Mouse (Mus musculus): Measurements from ENCODE around the gene Sprr2a2.
A peak's percentile ranks its signal among the peaks of the same experiment; 100 is the strongest.
"Not testable (repeated sequence)": the region's sequence is repeated elsewhere in the genome, so short reads cannot be mapped to it uniquely, and the experiment has no call there.

Sprr2a2 gene

DNA sequence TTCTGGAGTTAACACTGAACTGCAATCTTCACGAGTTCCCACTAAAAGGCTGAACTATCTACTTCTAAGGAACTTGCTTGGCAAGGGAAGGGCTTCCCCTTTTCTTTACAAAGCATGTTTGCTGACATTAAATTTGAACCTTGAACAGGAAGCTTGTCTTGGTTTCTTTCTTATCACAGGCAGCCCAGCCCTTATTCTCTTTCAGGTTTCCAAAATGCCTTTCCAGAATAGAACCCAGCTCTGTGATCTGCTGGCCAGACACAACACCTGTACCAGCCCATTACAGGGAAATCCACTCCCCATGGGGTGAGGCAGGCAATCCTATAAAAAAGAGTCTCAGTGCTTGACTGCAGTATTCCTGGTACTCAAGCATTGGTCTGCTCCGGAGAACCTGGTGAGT is at the start of gene Sprr2a2, which contains the start of gene Sprr2a1:
Gene Sprr2a2, plus strand, starts transcription at position 352 of the 400 bp plus-strand sequence.
Gene Sprr2a1, plus strand, starts transcription at position 231 of the 400 bp plus-strand sequence.
- not testable (repeated sequence) for DNase-seq (ENCODE audit: low spot score)

DNA sequence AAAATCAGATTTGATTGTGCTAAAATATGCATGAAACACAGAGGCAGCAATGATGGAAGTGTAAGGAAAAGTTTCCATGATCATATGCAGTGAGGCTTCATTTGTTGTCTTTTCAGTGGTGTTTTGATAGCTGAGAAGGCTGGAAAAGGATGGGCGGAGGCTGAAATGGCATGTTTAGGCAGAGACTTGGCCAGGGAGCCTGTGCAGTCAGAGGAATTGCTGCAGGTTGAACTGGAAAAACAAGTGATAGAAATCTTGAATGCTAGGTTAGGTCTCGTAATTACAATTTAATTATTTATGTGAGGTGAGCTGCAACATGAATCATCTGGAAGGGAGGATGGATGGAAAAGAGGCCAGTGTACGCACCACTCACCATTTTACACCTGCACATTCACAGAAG is 45.9 kb upstream of the Sprr2a2 start:
- no peak for DNase-seq (ENCODE audit: low spot score)

DNA sequence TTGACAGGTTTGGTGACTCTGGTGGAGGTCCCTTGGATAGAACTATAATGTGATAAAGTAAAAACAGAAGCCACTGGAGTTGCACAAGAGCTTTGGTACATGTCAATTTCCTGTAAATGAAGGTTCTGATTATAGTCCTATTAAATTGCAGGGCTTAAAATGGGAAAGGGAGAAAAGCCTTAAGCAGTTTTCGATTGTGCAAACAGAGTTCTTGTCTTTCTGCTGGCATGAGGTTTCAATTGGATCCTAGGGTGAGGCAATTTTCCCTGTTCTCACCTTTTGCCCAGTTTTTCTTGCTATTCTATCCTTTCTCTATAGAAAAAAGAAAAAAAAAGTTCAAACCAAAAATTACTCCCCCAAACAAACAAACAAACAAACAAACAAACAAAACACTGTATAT is 38.8 kb upstream of the Sprr2a2 start:
- no peak for DNase-seq (ENCODE audit: low spot score)

DNA sequence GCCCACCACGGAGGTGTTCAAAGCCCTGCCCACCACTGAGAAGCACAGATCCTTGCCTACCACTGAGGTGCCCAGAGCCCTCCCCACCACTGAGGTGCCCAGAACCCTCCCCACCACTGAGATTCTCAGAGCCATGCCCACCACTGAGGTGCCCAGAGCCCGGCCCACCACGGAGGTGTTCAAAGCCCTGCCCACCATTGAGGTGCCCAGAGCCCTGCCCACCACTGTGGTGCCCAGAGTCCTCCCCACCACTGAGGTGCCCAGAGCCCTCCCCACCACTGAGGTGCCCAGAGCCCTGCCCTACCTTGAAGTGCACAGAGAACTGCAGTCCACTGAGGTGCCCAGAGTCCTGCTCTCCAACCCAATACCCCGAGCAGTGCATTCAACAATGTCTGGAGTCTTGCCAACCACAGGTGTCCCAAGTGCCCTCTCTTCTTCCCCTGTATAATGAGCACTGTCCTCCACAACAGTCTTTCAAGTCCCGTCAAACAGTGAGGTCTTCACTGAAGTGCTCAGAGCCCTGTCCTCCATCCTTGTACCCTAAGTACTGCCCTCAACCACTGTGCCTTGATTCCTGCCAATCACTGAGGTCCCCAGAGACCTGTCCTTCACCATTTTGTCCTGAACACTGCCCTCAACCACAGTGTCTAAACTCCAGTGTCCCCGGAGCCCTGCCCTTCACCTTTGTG is 20.1 kb upstream of the Sprr2a2 start:
- DNase-seq (ENCODE audit: low spot score): no peak

DNA sequence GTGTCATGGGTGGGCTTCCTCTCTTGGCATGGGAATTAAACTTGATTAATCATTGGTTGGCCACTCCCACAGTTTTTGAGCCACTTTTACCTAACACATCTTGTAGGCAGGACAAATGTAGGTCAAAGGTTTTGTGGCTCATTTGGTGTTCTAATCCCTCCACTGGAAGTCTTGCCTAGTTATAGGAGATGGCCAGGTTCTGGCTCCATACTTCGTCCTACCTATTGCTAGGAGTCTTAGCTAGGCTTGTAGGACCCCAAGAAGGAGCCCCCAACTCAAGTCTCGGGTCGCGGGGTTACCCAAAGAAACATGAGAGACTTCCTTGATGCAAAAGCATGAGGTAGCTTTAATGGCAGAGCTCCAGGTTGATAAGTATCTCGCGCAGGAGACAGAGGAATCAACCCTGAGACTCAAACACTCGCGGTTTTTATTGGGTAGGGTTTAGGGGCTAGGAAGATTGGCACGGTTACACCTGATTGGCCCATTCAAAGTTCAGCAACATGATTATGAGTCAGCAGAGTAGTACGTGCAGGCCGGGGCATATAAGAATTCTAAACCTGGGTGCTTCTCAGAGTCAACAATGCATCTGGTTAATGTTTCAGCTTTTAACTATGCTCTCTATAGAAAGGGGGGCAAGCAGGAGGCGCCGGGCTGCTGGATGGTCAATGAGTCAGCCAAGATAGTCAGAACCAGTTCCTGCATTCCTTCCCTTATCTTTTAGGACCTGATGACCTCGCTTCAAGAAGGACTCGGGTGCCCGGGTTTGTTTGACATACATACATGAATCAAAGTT is 4.4 kb upstream of the Sprr2a2 start:
- not testable (repeated sequence) for DNase-seq (ENCODE audit: low spot score)

DNA sequence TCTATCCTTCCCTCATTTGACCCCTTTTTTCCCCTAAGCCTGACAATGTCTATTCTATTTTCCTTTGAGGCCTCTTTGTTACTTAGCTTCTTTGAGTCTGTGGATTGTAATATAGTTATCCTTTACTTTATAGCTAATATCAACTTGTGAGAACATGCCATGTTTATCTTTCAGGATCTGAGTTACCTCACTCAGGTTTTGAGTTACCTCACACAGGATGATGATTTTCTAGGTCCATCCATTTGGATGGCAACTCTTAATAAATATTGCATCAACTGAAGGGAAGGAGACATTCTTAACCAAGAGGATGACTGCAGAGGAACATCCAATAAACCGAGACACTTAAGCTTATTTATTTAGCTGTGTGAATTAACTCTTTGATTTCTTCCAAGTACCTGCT is 3.7 kb upstream of the Sprr2a2 start:
- DNase-seq (ENCODE audit: low spot score): not testable (repeated sequence)

DNA sequence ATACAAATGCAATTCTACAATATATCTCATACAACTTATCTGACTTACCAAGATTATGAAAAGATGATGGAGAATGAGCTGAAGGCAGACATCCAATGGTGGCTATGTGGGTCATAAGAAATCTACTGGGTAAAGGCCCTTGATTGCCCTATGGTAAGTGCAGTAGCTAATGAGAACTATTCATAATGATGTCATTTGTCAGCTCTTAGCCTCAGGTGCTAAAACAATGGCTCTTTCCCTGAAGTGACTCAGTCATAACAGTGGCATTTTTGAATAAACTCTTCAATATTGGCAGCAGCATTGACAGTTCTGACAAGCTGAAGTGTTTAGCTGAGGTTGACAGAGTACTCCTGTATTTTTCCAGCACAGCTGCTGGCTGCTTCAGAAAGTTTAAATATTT is 2.1 kb upstream of the Sprr2a2 start:
- DNase-seq (ENCODE audit: low spot score): not testable (repeated sequence)

DNA sequence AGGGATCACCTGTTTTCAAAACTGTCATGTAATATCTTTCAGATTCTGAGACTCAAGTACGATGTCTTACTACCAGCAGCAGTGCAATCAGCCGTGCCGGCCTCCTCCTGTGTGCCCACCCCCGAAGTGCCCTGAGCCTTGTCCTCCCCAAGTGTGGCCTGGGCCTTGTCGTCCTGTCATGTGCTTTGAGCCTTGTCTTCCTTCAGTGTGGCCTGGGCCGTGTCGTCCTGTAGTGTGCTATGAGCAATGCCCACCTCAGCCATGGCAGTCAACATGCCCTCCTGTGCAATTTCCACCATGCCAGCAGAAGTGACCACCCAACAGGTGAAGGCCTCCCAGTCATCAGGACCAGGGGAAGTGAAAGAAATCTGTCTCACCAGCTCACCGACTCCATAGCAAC is 3.3 kb downstream of the Sprr2a2 start:
- not testable (repeated sequence) for DNase-seq (ENCODE audit: low spot score)

DNA sequence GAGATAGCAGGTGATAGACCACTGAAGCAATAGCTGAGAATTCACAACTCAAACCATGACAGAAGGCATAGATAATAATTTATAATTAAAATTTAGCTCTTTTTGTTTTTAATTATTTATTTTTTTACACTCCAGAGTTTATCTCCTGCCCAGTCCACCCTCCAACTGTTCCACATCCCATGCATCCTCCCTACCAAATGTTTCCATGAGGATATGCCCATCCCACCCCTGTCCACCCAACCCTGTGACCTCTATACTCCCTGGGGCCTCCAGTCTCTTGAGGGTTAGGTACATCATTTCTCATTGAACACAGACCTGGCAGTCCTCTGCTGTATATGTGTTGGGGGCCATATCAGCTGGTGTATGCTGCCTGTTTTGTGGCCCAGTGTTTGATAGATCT is 8.0 kb downstream of the Sprr2a2 start:
- DNase-seq (ENCODE audit: low spot score): not testable (repeated sequence)

DNA sequence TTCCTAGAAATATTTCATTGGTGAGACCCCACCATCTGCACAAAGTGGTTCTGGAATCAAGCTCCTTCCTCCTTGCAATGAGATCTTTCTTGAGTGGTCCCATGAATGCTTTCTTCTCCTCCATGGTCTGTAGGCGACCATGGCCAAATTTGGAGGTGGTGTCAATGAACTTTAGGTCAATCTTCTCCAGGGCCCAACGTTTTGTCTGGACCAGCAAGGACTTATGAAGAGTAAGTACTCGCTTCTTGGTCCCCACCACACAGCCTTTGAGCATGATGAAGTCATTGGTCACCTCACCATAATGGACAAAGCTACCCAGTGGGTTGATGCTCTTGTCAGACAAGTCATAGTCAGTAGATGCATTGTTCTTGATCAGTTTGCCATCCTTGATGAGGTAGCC is 11.7 kb downstream of the Sprr2a2 start:
- peak; percentile 3 for DNase-seq (ENCODE audit: low spot score)

DNA sequence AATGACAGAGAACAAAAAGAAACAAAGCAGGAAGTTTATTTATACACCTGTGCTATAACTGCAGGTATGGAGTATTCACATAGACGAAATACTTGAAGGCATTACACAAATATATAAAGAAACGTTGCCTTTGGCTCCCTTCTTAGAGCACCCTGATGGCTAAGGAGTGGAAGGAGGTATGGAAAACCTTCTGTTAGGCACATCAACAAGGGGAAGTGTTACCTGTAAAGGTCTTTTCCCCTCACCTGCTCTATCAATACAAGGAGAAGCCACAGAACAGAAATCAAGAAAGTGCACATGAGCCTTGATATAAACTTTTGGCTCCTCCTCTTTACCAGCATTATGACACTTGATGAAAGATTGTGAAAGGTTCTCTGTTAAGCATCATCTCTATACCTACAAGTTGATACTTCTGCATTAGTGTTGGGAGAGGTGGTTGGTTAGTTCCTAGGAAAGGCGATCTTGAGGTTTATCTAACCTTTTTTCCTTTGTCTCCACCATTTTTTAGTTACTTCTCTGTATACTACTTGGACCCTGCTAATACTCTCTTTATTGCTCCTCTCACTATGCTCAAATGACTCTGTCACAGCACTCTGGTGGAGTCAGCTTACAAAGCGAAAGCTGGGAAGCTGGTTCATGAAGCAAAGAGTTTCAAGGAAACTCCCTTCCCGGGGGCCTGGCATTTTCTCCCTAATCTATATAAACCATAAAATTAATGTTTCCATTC is 20.9 kb downstream of the Sprr2a2 start:
- not testable (repeated sequence) for DNase-seq (ENCODE audit: low spot score)

DNA sequence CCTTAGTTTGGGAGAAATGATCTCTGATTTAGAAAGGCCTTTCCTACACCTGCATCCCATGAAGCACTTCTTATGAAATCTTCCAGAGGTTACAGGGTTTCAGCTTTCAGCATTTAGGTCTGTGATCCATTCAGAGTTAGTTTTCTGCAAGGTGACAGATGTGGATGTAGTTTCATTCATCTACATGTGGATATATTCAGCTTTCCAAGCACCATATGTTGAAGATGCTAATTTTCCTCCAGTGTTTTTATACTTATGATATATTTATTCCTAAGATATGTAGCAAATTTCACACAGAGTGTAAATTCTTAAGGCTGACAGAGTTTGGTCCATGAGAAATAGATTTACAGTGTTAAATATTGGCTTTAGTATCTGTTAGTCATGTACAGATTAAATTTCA is 23.0 kb downstream of the Sprr2a2 start:
- DNase-seq (ENCODE audit: low spot score): not testable (repeated sequence)

DNA sequence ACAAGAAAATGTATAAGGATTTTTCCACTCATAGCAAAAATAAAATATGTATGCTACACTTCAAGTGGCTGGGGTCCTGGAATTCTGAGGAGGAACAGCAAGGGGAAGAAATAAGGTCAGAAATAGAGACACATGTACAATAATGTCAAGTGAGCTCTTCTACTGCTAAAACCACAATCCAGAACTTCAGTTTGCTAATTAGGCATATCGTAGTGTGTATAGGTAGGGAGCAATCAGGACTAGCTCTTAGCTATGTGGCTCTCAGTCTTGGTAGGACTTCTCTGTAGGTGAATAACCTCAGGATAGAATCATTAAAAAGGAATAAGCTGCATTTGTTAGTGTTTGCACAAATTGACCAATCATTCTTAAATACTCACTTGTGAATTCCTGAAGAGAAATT is 23.5 kb downstream of the Sprr2a2 start:
- DNase-seq (ENCODE audit: low spot score): not testable (repeated sequence)

DNA sequence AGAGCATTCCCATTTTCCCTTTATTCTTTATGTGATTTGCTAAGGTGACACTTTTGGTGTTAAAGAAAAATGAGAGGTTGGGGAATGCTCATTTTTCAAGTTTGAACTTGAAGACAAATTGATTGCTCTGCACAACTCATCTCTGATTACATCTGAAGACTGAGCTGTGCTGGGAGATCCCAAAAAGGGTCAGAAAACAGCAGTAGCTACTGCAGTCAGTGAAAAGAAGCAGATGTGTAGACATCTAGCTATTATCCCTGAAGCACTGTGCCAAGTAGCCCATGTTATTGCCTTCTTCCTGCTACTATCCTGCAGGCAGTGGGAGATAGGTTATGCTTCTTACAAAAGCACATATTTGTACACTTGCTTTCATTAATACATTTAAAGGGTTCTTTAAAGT is 29.1 kb downstream of the Sprr2a2 start:
- not testable (repeated sequence) for DNase-seq (ENCODE audit: low spot score)

DNA sequence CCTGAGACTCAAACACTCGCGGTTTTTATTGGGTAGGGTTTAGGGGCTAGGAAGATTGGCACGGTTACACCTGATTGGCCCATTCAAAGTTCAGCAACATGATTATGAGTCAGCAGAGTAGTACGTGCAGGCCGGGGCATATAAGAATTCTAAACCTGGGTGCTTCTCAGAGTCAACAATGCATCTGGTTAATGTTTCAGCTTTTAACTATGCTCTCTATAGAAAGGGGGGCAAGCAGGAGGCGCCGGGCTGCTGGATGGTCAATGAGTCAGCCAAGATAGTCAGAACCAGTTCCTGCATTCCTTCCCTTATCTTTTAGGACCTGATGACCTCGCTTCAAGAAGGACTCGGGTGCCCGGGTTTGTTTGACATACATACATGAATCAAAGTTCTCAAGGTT is 30.5 kb downstream of the Sprr2a2 start:
- not testable (repeated sequence) for DNase-seq (ENCODE audit: low spot score)

DNA sequence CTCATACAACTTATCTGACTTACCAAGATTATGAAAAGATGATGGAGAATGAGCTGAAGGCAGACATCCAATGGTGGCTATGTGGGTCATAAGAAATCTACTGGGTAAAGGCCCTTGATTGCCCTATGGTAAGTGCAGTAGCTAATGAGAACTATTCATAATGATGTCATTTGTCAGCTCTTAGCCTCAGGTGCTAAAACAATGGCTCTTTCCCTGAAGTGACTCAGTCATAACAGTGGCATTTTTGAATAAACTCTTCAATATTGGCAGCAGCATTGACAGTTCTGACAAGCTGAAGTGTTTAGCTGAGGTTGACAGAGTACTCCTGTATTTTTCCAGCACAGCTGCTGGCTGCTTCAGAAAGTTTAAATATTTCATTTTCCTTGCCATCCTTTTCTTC is 32.8 kb downstream of the Sprr2a2 start:
- DNase-seq (ENCODE audit: low spot score): not testable (repeated sequence)

DNA sequence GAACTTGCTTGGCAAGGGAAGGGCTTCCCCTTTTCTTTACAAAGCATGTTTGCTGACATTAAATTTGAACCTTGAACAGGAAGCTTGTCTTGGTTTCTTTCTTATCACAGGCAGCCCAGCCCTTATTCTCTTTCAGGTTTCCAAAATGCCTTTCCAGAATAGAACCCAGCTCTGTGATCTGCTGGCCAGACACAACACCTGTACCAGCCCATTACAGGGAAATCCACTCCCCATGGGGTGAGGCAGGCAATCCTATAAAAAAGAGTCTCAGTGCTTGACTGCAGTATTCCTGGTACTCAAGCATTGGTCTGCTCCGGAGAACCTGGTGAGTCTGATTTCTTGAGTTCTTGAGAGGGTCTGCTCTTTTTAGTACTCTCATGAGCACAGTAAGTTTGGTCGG is 34.7 kb downstream of the Sprr2a2 start:
- not testable (repeated sequence) for DNase-seq (ENCODE audit: low spot score)

DNA sequence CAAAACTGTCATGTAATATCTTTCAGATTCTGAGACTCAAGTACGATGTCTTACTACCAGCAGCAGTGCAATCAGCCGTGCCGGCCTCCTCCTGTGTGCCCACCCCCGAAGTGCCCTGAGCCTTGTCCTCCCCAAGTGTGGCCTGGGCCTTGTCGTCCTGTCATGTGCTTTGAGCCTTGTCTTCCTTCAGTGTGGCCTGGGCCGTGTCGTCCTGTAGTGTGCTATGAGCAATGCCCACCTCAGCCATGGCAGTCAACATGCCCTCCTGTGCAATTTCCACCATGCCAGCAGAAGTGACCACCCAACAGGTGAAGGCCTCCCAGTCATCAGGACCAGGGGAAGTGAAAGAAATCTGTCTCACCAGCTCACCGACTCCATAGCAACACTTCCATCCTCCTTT is 38.1 kb downstream of the Sprr2a2 start:
- not testable (repeated sequence) for DNase-seq (ENCODE audit: low spot score)

DNA sequence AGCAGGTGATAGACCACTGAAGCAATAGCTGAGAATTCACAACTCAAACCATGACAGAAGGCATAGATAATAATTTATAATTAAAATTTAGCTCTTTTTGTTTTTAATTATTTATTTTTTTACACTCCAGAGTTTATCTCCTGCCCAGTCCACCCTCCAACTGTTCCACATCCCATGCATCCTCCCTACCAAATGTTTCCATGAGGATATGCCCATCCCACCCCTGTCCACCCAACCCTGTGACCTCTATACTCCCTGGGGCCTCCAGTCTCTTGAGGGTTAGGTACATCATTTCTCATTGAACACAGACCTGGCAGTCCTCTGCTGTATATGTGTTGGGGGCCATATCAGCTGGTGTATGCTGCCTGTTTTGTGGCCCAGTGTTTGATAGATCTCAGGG is 42.8 kb downstream of the Sprr2a2 start:
- not testable (repeated sequence) for DNase-seq (ENCODE audit: low spot score)

DNA sequence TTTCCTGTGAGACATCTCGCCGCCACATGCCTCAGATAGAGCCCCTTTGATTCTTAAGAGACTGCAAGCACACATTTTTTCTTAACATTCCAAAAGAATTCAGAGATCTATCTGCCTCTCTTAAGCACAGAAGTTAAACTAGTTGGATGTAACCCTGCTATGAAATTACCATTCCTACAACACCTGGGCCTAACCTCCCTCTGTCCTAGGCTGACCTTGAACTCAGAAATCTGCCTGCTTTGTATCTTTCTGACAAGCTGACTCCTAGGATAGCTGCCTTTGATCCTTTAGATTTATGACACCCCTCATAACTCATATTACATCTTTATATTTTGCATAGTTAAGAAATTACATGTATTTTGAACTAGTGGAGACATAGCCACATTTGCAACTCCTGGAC is 47.7 kb downstream of the Sprr2a2 start:
- DNase-seq (ENCODE audit: low spot score): not testable (repeated sequence)

DNA sequence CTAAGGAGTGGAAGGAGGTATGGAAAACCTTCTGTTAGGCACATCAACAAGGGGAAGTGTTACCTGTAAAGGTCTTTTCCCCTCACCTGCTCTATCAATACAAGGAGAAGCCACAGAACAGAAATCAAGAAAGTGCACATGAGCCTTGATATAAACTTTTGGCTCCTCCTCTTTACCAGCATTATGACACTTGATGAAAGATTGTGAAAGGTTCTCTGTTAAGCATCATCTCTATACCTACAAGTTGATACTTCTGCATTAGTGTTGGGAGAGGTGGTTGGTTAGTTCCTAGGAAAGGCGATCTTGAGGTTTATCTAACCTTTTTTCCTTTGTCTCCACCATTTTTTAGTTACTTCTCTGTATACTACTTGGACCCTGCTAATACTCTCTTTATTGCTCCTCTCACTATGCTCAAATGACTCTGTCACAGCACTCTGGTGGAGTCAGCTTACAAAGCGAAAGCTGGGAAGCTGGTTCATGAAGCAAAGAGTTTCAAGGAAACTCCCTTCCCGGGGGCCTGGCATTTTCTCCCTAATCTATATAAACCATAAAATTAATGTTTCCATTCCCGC is 55.8 kb downstream of the Sprr2a2 start:
- not testable (repeated sequence) for DNase-seq (ENCODE audit: low spot score)

DNA sequence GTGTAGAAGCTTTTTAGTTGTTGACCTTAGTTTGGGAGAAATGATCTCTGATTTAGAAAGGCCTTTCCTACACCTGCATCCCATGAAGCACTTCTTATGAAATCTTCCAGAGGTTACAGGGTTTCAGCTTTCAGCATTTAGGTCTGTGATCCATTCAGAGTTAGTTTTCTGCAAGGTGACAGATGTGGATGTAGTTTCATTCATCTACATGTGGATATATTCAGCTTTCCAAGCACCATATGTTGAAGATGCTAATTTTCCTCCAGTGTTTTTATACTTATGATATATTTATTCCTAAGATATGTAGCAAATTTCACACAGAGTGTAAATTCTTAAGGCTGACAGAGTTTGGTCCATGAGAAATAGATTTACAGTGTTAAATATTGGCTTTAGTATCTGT is 57.8 kb downstream of the Sprr2a2 start:
- not testable (repeated sequence) for DNase-seq (ENCODE audit: low spot score)
